Mouse (Mus musculus) CD4-positive, CD25-positive, alpha-beta regulatory T cell, adult 4 months (primary cell): ENCODE results near the gene Agap1. TPM values are rescaled to one million over a fixed set of nuclear protein-coding genes. Genes with fewer than 3 reads are reported as not detected.

Experiments
- ATAC-seq: one replicate; pipeline ENCODE4 v1.8.0; 2017
- polyA plus RNA-seq, 2 experiments: library from polyadenylated mRNA; unstranded; fragments of 100-300 nt; shearing (Covaris generic); gene quantifications; one replicate each; pipeline ENCODE4 v1.2.1; 2017

Agap1 gene
- polyA plus RNA-seq, result under 1 TPM in 1 of 2 experiments, not detected in 1; 0.20 TPM

- ATAC-seq, result no peak
These were observed at the start of gene Agap1 for GRCm38 (mm10) chr1:89454196-89455123. Gene Agap1 (plus strand): TSS chr1:89454806.

GRCm38 (mm10) chr1:89405991-89406390 lies 48.6 kb upstream of the Agap1 start:
- no peak for ATAC-seq

GRCm38 (mm10) chr1:89407986-89408385 lies 46.6 kb upstream of the Agap1 start:
- ATAC-seq, result no peak

- no peak for ATAC-seq
These were observed 41.5 kb upstream of the Agap1 start for GRCm38 (mm10) chr1:89413122-89413521.

- ATAC-seq, result no peak
These were observed 40.0 kb upstream of the Agap1 start for GRCm38 (mm10) chr1:89414563-89414962.

GRCm38 (mm10) chr1:89416929-89417328 lies 37.7 kb upstream of the Agap1 start:
- no peak for ATAC-seq

- ATAC-seq, result no peak
These were observed 34.0 kb upstream of the Agap1 start for GRCm38 (mm10) chr1:89420642-89421041.

GRCm38 (mm10) chr1:89421401-89421800 lies 33.2 kb upstream of the Agap1 start:
- no peak for ATAC-seq

- ATAC-seq, result no peak
These were observed 30.0 kb upstream of the Agap1 start for GRCm38 (mm10) chr1:89424563-89424962.

GRCm38 (mm10) chr1:89426137-89426536 lies 28.5 kb upstream of the Agap1 start:
- ATAC-seq, result no peak

GRCm38 (mm10) chr1:89428671-89429070 lies 25.9 kb upstream of the Agap1 start:
- no peak for ATAC-seq

- no peak for ATAC-seq
These were observed 24.5 kb upstream of the Agap1 start for GRCm38 (mm10) chr1:89429946-89430640.

GRCm38 (mm10) chr1:89439351-89439750 lies 15.3 kb upstream of the Agap1 start:
- ATAC-seq, result no peak

- ATAC-seq, result no peak
These were observed 13.2 kb upstream of the Agap1 start for GRCm38 (mm10) chr1:89441236-89441897.

GRCm38 (mm10) chr1:89443512-89443911 lies 11.1 kb upstream of the Agap1 start:
- no peak for ATAC-seq

- no peak for ATAC-seq
These were observed 10.6 kb upstream of the Agap1 start for GRCm38 (mm10) chr1:89444014-89444413.

GRCm38 (mm10) chr1:89450139-89450538 lies 4.5 kb upstream of the Agap1 start:
- no peak for ATAC-seq

GRCm38 (mm10) chr1:89452138-89452537 lies 2.5 kb upstream of the Agap1 start:
- no peak for ATAC-seq

- ATAC-seq, result no peak
These were observed 940 bp upstream of the Agap1 start for GRCm38 (mm10) chr1:89453666-89454065.

- ATAC-seq, result no peak
These were observed 950 bp downstream of the Agap1 start for GRCm38 (mm10) chr1:89455421-89456091.

- ATAC-seq, result no peak
These were observed 1.9 kb downstream of the Agap1 start for GRCm38 (mm10) chr1:89456456-89456855.
